Mouse (Mus musculus): ENCODE measurements at regions not wholly inside any gene's neighbourhood (a gene's known extent, or its start where the extent isn't known, plus 50 kb on each side); places are given as distances from the start of the nearest gene placed in this dataset.

GRCm38 (mm10) chr14:33826003-33826644 is 97.3 kb upstream of the Gdf10 start:
- Histone ChIP-seq H3K36me3 (replicated peaks) (no peaks in the 10 kb centered on the region), H3K4me2 (no peak overlapping the region), H3K27ac (no peak overlapping the region), H3K27me3 (no peaks in the 10 kb centered on the region), H3K4me3 (replicated peaks) (no peak overlapping the region), H3K9ac (no peak overlapping the region), H3K9me3 (no peaks in the 10 kb centered on the region), H3K4me1 (peaks cover 9% of the 10 kb centered on the region; the same call in 1 of the 2 replicates)
- ATAC-seq (ENCODE audit: low FRiP score), result no peak
- 84% methylated on average over 12 of the region's 12 CpGs for WGBS

GRCm38 (mm10) chr14:33832650-33833319 is 90.6 kb upstream of the Gdf10 start:
- no peak for ATAC-seq (ENCODE audit: low FRiP score)
- Histone ChIP-seq H3K9ac (no peak overlapping the region), H3K36me3 (replicated peaks) (no peaks in the 10 kb centered on the region), H3K4me3 (replicated peaks) (no peak overlapping the region), H3K27ac (no peak overlapping the region), H3K4me2 (no peak overlapping the region), H3K27me3 (no peaks in the 10 kb centered on the region), H3K9me3 (no peaks in the 10 kb centered on the region), H3K4me1 (no peaks in the 10 kb centered on the region)
- 72% methylated on average over 14 of the region's 14 CpGs for WGBS

- Histone ChIP-seq H3K4me3 (replicated peaks) (no peak overlapping the region), H3K27me3 (no peaks in the 10 kb centered on the region), H3K4me2 (no peak overlapping the region), H3K9me3 (no peaks in the 10 kb centered on the region), H3K36me3 (replicated peaks) (no peaks in the 10 kb centered on the region), H3K27ac (no peak overlapping the region), H3K9ac (no peak overlapping the region), H3K4me1 (no peaks in the 10 kb centered on the region)
- WGBS, result 93% methylated on average over 11 of the region's 11 CpGs
- ATAC-seq (ENCODE audit: low FRiP score), result no peak
Observed at GRCm38 (mm10) chr14:33836341-33836740, 87.0 kb upstream of the Gdf10 start.

- ATAC-seq (ENCODE audit: low FRiP score), result no peak
- H3K4me2 ChIP-seq, result no peak overlapping the region
- H3K9me3 ChIP-seq, result no peaks in the 10 kb centered on the region
- 93% methylated on average over 6 of the region's 6 CpGs for WGBS
- H3K36me3 ChIP-seq (replicated peaks), result no peaks in the 10 kb centered on the region
- H3K27ac ChIP-seq, result no peak overlapping the region
- no peak overlapping the region for H3K9ac ChIP-seq
- no peak overlapping the region for H3K4me3 ChIP-seq (replicated peaks)
- H3K4me1 ChIP-seq, result no peaks in the 10 kb centered on the region
- no peaks in the 10 kb centered on the region for H3K27me3 ChIP-seq
Observed at GRCm38 (mm10) chr14:33841821-33842220, 81.6 kb upstream of the Gdf10 start.

GRCm38 (mm10) chr14:33853499-33853898 is 69.9 kb upstream of the Gdf10 start:
- H3K27ac ChIP-seq, result no peak overlapping the region
- no peak overlapping the region for H3K4me3 ChIP-seq (replicated peaks)
- no peak overlapping the region for H3K9ac ChIP-seq
- 86% methylated on average over 3 of the region's 3 CpGs for whole genome bisulfite sequencing
- H3K9me3 ChIP-seq, result no peaks in the 10 kb centered on the region
- H3K4me1 ChIP-seq, result no peaks in the 10 kb centered on the region
- ATAC-seq (ENCODE audit: low FRiP score), result no peak
- H3K4me2 ChIP-seq, result no peak overlapping the region
- no peaks in the 10 kb centered on the region for H3K36me3 ChIP-seq (replicated peaks)
- H3K27me3 ChIP-seq, result no peaks in the 10 kb centered on the region

- ATAC-seq (ENCODE audit: low FRiP score), result no peak
- 94% methylated on average over 6 of the region's 6 CpGs for WGBS
- no peak overlapping the region for H3K27ac ChIP-seq
Observed at GRCm38 (mm10) chr14:33854181-33854580, 69.2 kb upstream of the Gdf10 start.

GRCm38 (mm10) chr14:33856992-33857391 is 66.4 kb upstream of the Gdf10 start:
- ATAC-seq (ENCODE audit: low FRiP score), result no peak
- no peak overlapping the region for H3K9ac ChIP-seq
- no peak overlapping the region for H3K4me2 ChIP-seq
- H3K4me3 ChIP-seq (replicated peaks), result no peak overlapping the region
- WGBS, result 76% methylated on average over 6 of the region's 6 CpGs
- H3K27ac ChIP-seq, result no peak overlapping the region
- H3K9me3 ChIP-seq, result no peaks in the 10 kb centered on the region
- H3K36me3 ChIP-seq (replicated peaks), result no peaks in the 10 kb centered on the region
- H3K4me1 ChIP-seq, result no peaks in the 10 kb centered on the region
- no peaks in the 10 kb centered on the region for H3K27me3 ChIP-seq

More at GRCm38 (mm10) chr14:33854181-33854580, 69.2 kb upstream of the Gdf10 start:
- Histone ChIP-seq H3K4me2 (no peak overlapping the region), H3K4me1 (no peaks in the 10 kb centered on the region), H3K27me3 (no peaks in the 10 kb centered on the region), H3K9me3 (no peaks in the 10 kb centered on the region), H3K36me3 (replicated peaks) (no peaks in the 10 kb centered on the region), H3K4me3 (replicated peaks) (no peak overlapping the region), H3K9ac (no peak overlapping the region)

- Histone ChIP-seq H3K4me3 (replicated peaks) (no peak overlapping the region), H3K27me3 (no peaks in the 10 kb centered on the region), H3K27ac (no peak overlapping the region), H3K36me3 (replicated peaks) (no peaks in the 10 kb centered on the region), H3K9me3 (no peaks in the 10 kb centered on the region), H3K4me2 (no peak overlapping the region), H3K4me1 (no peaks in the 10 kb centered on the region), H3K9ac (no peak overlapping the region)
- WGBS, result 95% methylated on average over 1 of the region's 1 CpGs
- ATAC-seq (ENCODE audit: low FRiP score), result no peak
Observed at GRCm38 (mm10) chr14:33864796-33865195, 58.6 kb upstream of the Gdf10 start.

GRCm38 (mm10) chr14:33865746-33866145 is 57.6 kb upstream of the Gdf10 start:
- no peak for ATAC-seq (ENCODE audit: low FRiP score)
- Histone ChIP-seq H3K4me3 (replicated peaks) (no peak overlapping the region), H3K4me1 (no peaks in the 10 kb centered on the region), H3K27me3 (no peaks in the 10 kb centered on the region), H3K9ac (no peak overlapping the region), H3K9me3 (no peaks in the 10 kb centered on the region), H3K4me2 (no peak overlapping the region), H3K27ac (no peak overlapping the region), H3K36me3 (replicated peaks) (no peaks in the 10 kb centered on the region)
- 86% methylated on average over 2 of the region's 2 CpGs for WGBS

- Histone ChIP-seq H3K4me3 (replicated peaks) (no peak overlapping the region), H3K4me2 (no peak overlapping the region), H3K27me3 (no peaks in the 10 kb centered on the region), H3K27ac (no peak overlapping the region), H3K9ac (no peak overlapping the region), H3K36me3 (replicated peaks) (no peaks in the 10 kb centered on the region), H3K4me1 (no peaks in the 10 kb centered on the region), H3K9me3 (no peaks in the 10 kb centered on the region)
- ATAC-seq (ENCODE audit: low FRiP score), result no peak
- WGBS, result 94% methylated on average over 3 of the region's 3 CpGs
Observed at GRCm38 (mm10) chr14:33867674-33868073, 55.7 kb upstream of the Gdf10 start.
